Mouse (Mus musculus): ENCODE results near the gene Slc22a8. TPM values are rescaled to one million over a fixed set of nuclear protein-coding genes. Genes with fewer than 3 reads are reported as not detected.

Slc22a8 gene
- polyA plus RNA-seq, 1 experiment = not detected

- no peak for TF ChIP-seq POLR2A (IDR thresholded peaks at IDR 0.05; ENCODE audit: low read depth, low read length)
- no peak for TF ChIP-seq CTCF (IDR thresholded peaks at IDR 0.05; ENCODE audit: extremely low read depth, insufficient read length, insufficient replicate concordance, low read depth, low read length)
- no peaks in the 10 kb centered on the region for H3K36me3 ChIP-seq (ENCODE audit: control insufficient read depth, insufficient read depth, low read length)
- 21% methylated on average over 6 of the region's 6 CpGs for WGBS
- no peak overlapping the region for H3K27ac ChIP-seq (ENCODE audit: insufficient read depth, low read depth, low read length)
- peaks cover 7% of the 10 kb centered on the region; the same call in 1 of the 2 replicates for H3K4me1 ChIP-seq (ENCODE audit: control insufficient read depth, insufficient read depth, insufficient read length, low read length)
- H3K4me3 ChIP-seq (ENCODE audit: low read depth, low read length) = no peak overlapping the region
- H3K27me3 ChIP-seq (ENCODE audit: control insufficient read depth, insufficient read depth, low read length) = no peaks in the 10 kb centered on the region
Observed at GRCm38 (mm10) chr19:8630826-8631225, 39.8 kb downstream of the Slc22a8 start.

GRCm38 (mm10) chr19:8632029-8632428, 41.0 kb downstream of the Slc22a8 start:
- H3K4me1 ChIP-seq (ENCODE audit: control insufficient read depth, insufficient read depth, insufficient read length, low read length) = peaks cover 7% of the 10 kb centered on the region; the same call in 1 of the 2 replicates
- WGBS = 16% methylated on average over 1 of the region's 1 CpGs
- H3K4me3 ChIP-seq (ENCODE audit: low read depth, low read length) = no peak overlapping the region
- H3K27ac ChIP-seq (ENCODE audit: insufficient read depth, low read depth, low read length) = no peak overlapping the region
- H3K36me3 ChIP-seq (ENCODE audit: control insufficient read depth, insufficient read depth, low read length) = no peaks in the 10 kb centered on the region
- no peaks in the 10 kb centered on the region for H3K27me3 ChIP-seq (ENCODE audit: control insufficient read depth, insufficient read depth, low read length)
- TF ChIP-seq CTCF (IDR thresholded peaks at IDR 0.05; ENCODE audit: extremely low read depth, insufficient read length, insufficient replicate concordance, low read depth, low read length) (no peak), POLR2A (IDR thresholded peaks at IDR 0.05; ENCODE audit: low read depth, low read length) (no peak)

GRCm38 (mm10) chr19:8642086-8642485, 51.0 kb downstream of the Slc22a8 start:
- no peak overlapping the region for H3K4me3 ChIP-seq (ENCODE audit: low read depth, low read length)
- 41% methylated on average over 5 of the region's 5 CpGs for WGBS
- no peaks in the 10 kb centered on the region for H3K4me1 ChIP-seq (ENCODE audit: control insufficient read depth, insufficient read depth, insufficient read length, low read length)
- H3K27me3 ChIP-seq (ENCODE audit: control insufficient read depth, insufficient read depth, low read length) = no peaks in the 10 kb centered on the region; the same call in 1 of the 2 replicates
- H3K27ac ChIP-seq (ENCODE audit: insufficient read depth, low read depth, low read length) = no peak overlapping the region
- TF ChIP-seq CTCF (IDR thresholded peaks at IDR 0.05; ENCODE audit: extremely low read depth, insufficient read length, insufficient replicate concordance, low read depth, low read length) (no peak), POLR2A (IDR thresholded peaks at IDR 0.05; ENCODE audit: low read depth, low read length) (no peak)
- no peaks in the 10 kb centered on the region for H3K36me3 ChIP-seq (ENCODE audit: control insufficient read depth, insufficient read depth, low read length)

GRCm38 (mm10) chr19:8646393-8646792, 55.3 kb downstream of the Slc22a8 start:
- Histone ChIP-seq H3K4me1 (ENCODE audit: control insufficient read depth, insufficient read depth, insufficient read length, low read length) (no peaks in the 10 kb centered on the region), H3K27me3 (ENCODE audit: control insufficient read depth, insufficient read depth, low read length) (no peaks in the 10 kb centered on the region), H3K27ac (ENCODE audit: insufficient read depth, low read depth, low read length) (no peak overlapping the region), H3K4me3 (ENCODE audit: low read depth, low read length) (no peak overlapping the region), H3K36me3 (ENCODE audit: control insufficient read depth, insufficient read depth, low read length) (no peaks in the 10 kb centered on the region)
- 67% methylated on average over 2 of the region's 2 CpGs for WGBS
- no peak for TF ChIP-seq POLR2A (IDR thresholded peaks at IDR 0.05; ENCODE audit: low read depth, low read length)
- no peak for TF ChIP-seq CTCF (IDR thresholded peaks at IDR 0.05; ENCODE audit: extremely low read depth, insufficient read length, insufficient replicate concordance, low read depth, low read length)

GRCm38 (mm10) chr19:8655833-8656232, 64.8 kb downstream of the Slc22a8 start:
- H3K27ac ChIP-seq (ENCODE audit: insufficient read depth, low read depth, low read length) = 0 out of 2 replicates have a peak overlapping the region, but pooled peaks have one; percentile 25
- H3K4me3 ChIP-seq (ENCODE audit: low read depth, low read length) = no peak overlapping the region
- H3K36me3 ChIP-seq (ENCODE audit: control insufficient read depth, insufficient read depth, low read length) = no peaks in the 10 kb centered on the region
- H3K4me1 ChIP-seq (ENCODE audit: control insufficient read depth, insufficient read depth, insufficient read length, low read length) = no peaks in the 10 kb centered on the region
- TF ChIP-seq POLR2A (IDR thresholded peaks at IDR 0.05; ENCODE audit: low read depth, low read length) (no peak), CTCF (IDR thresholded peaks at IDR 0.05; ENCODE audit: extremely low read depth, insufficient read length, insufficient replicate concordance, low read depth, low read length) (no peak)
- H3K27me3 ChIP-seq (ENCODE audit: control insufficient read depth, insufficient read depth, low read length) = no peaks in the 10 kb centered on the region

GRCm38 (mm10) chr19:8656341-8656740, 65.3 kb downstream of the Slc22a8 start:
- H3K4me3 ChIP-seq (ENCODE audit: low read depth, low read length) = no peak overlapping the region
- H3K36me3 ChIP-seq (ENCODE audit: control insufficient read depth, insufficient read depth, low read length) = no peaks in the 10 kb centered on the region
- H3K27me3 ChIP-seq (ENCODE audit: control insufficient read depth, insufficient read depth, low read length) = no peaks in the 10 kb centered on the region
- 78% methylated on average over 4 of the region's 4 CpGs for WGBS
- H3K27ac ChIP-seq (ENCODE audit: insufficient read depth, low read depth, low read length) = 0 out of 2 replicates have a peak overlapping the region, but pooled peaks have one; percentile 25
- no peak for TF ChIP-seq POLR2A (IDR thresholded peaks at IDR 0.05; ENCODE audit: low read depth, low read length)
- no peaks in the 10 kb centered on the region for H3K4me1 ChIP-seq (ENCODE audit: control insufficient read depth, insufficient read depth, insufficient read length, low read length)

Other genes with a start within 250 kb of the Slc22a8 start
- gene Slc22a30, start 186.1 kb upstream of the Slc22a8 start, polyA plus RNA-seq (2012; rRNA removed) = not detected in 2 replicates
- gene Slc22a6, start 26.8 kb downstream of the Slc22a8 start, polyA plus RNA-seq (2012; rRNA removed) = not detected in 2 replicates
- gene Chrm1, start 72.5 kb downstream of the Slc22a8 start, polyA plus RNA-seq (2012; rRNA removed) = 2.3 and 2.4 TPM in 2 replicates
- 132 and 391 TPM in 2 replicates for gene Slc3a2, start 132.1 kb downstream of the Slc22a8 start, polyA plus RNA-seq (2012; rRNA removed)
- 12.1 and 17.5 TPM in 2 replicates for gene Wdr74, start 144.6 kb downstream of the Slc22a8 start, polyA plus RNA-seq (2012; rRNA removed)
- gene 1700092M07Rik, start 149.5 kb downstream of the Slc22a8 start, polyA plus RNA-seq (2012; rRNA removed) = not detected in 2 replicates
- 31.7 and 65.9 TPM in 2 replicates for gene Stx5a, start 150.2 kb downstream of the Slc22a8 start, polyA plus RNA-seq (2012; rRNA removed)
- gene Nxf1, start 165.8 kb downstream of the Slc22a8 start, polyA plus RNA-seq (2012; rRNA removed) = 13.3 and 25.4 TPM in 2 replicates
- gene Tmem223, start 179.7 kb downstream of the Slc22a8 start, polyA plus RNA-seq (2012; rRNA removed) = 117 and 142 TPM in 2 replicates
- gene Tmem179b, start 183.2 kb downstream of the Slc22a8 start, polyA plus RNA-seq (2012; rRNA removed) = 59.9 and 96.2 TPM in 2 replicates
- 4.5 and 8.1 TPM in 2 replicates for gene Taf6l, start 195.2 kb downstream of the Slc22a8 start, polyA plus RNA-seq (2012; rRNA removed)
- gene Polr2g, start 207.3 kb downstream of the Slc22a8 start, polyA plus RNA-seq (2012; rRNA removed) = 7.7 and 13.5 TPM in 2 replicates
- gene Zbtb3, start 211.3 kb downstream of the Slc22a8 start, polyA plus RNA-seq (2012; rRNA removed) = 0.60 and 0.86 TPM in 2 replicates
- 5.7 and 8.9 TPM in 2 replicates for gene Ttc9c, start 228.1 kb downstream of the Slc22a8 start, polyA plus RNA-seq (2012; rRNA removed)
- 9.2 and 20.9 TPM in 2 replicates for gene Hnrnpul2, start 228.8 kb downstream of the Slc22a8 start, polyA plus RNA-seq (2012; rRNA removed)
- gene AC129217.1, start 238.5 kb downstream of the Slc22a8 start, polyA plus RNA-seq (2012; rRNA removed) = 4.6 TPM in 1 of 2 replicates, not detected in the other
- gene Bscl2, start 246.2 kb downstream of the Slc22a8 start, polyA plus RNA-seq (2012; rRNA removed) = 54.3 and 82.6 TPM in 2 replicates
- gene Gng3, start 247.9 kb downstream of the Slc22a8 start, polyA plus RNA-seq (2012; rRNA removed) = 0.33 and 0.63 TPM in 2 replicates